Mouse (Mus musculus): ENCODE results near the gene Dbnl.
"Not testable (repeated sequence)": the region's sequence is repeated elsewhere in the genome, so short reads cannot be mapped to it uniquely, and the experiment has no call there.

Dbnl gene

GRCm38 (mm10) chr11:5795706-5796105, 7.4 kb downstream of the Dbnl start:
- in situ Hi-C loops (cut with MseI, MboI): no loop called here

GRCm38 (mm10) chr11:5796939-5797338, 8.7 kb downstream of the Dbnl start:
- in situ Hi-C loops (cut with MseI, MboI): no loop called here

GRCm38 (mm10) chr11:5797371-5797770, 9.1 kb downstream of the Dbnl start:
- in situ Hi-C loops (cut with MseI, MboI): no loop called here

GRCm38 (mm10) chr11:5797928-5798327, 9.6 kb downstream of the Dbnl start:
- in situ Hi-C loops (cut with MseI, MboI): no loop called here

- in situ Hi-C loops (cut with MseI, MboI): no loop called here
These were observed 11.6 kb downstream of the Dbnl start for GRCm38 (mm10) chr11:5799621-5800490.

- in situ Hi-C loops (cut with MseI, MboI): no loop called here
These were observed 13.2 kb downstream of the Dbnl start for GRCm38 (mm10) chr11:5801511-5801910.

GRCm38 (mm10) chr11:5802005-5802404, 13.7 kb downstream of the Dbnl start:
- in situ Hi-C loops (cut with MseI, MboI): no loop called here

- in situ Hi-C loops (cut with MseI, MboI): no loop called here
These were observed 14.3 kb downstream of the Dbnl start for GRCm38 (mm10) chr11:5802457-5803217.

- in situ Hi-C loops (cut with MseI, MboI): no loop called here
These were observed 15.3 kb downstream of the Dbnl start, which contains the start of gene Pgam2 for GRCm38 (mm10) chr11:5803551-5803981. Pgam2 (minus strand) TSS chr11:5803733.

- in situ Hi-C loops (cut with MseI, MboI): no loop called here
These were observed 15.9 kb downstream of the Dbnl start for GRCm38 (mm10) chr11:5804174-5804573.

GRCm38 (mm10) chr11:5805711-5806110, 17.4 kb downstream of the Dbnl start:
- in situ Hi-C loops (cut with MseI, MboI): no loop called here

GRCm38 (mm10) chr11:5807956-5808355, 19.7 kb downstream of the Dbnl start:
- in situ Hi-C loops (cut with MseI, MboI): no loop called here

GRCm38 (mm10) chr11:5809487-5809886, 21.2 kb downstream of the Dbnl start:
- in situ Hi-C loops (cut with MseI, MboI): not testable (repeated sequence)

- in situ Hi-C loops (cut with MseI, MboI): no loop called here
These were observed 25.1 kb downstream of the Dbnl start for GRCm38 (mm10) chr11:5813381-5813780.

GRCm38 (mm10) chr11:5819223-5819622, 30.9 kb downstream of the Dbnl start:
- in situ Hi-C loops (cut with MseI, MboI): no loop called here

- in situ Hi-C loops (cut with MseI, MboI): no loop called here
These were observed 37.1 kb downstream of the Dbnl start for GRCm38 (mm10) chr11:5825432-5825831.

- in situ Hi-C loops (cut with MseI, MboI): no loop called here
These were observed 39.6 kb downstream of the Dbnl start for GRCm38 (mm10) chr11:5827931-5828330.

- in situ Hi-C loops (cut with MseI, MboI): no loop called here
These were observed 40.4 kb downstream of the Dbnl start for GRCm38 (mm10) chr11:5828509-5829191.

- in situ Hi-C loops (cut with MseI, MboI): no loop called here
These were observed 41.0 kb downstream of the Dbnl start for GRCm38 (mm10) chr11:5829327-5829726.

- in situ Hi-C loops (cut with MseI, MboI): no loop called here
These were observed 46.2 kb downstream of the Dbnl start for GRCm38 (mm10) chr11:5834506-5834905.

GRCm38 (mm10) chr11:5835057-5835456, 46.8 kb downstream of the Dbnl start:
- in situ Hi-C loops (cut with MseI, MboI): no loop called here

- in situ Hi-C loops (cut with MseI, MboI): no loop called here
These were observed 47.8 kb downstream of the Dbnl start for GRCm38 (mm10) chr11:5836126-5836525.
